Mouse (Mus musculus) liver, postnatal 0 days (tissue): ENCODE data around the gene Gata3.

ENCODE experiments used
- CTCF ChIP-seq: sonication (generic); IDR thresholded peaks from 2 replicates; pipeline ENCODE4 v1.5.1; 2016; ENCODE audit warnings: antibody characterized with exemption, low read depth
- EP300 ChIP-seq: IDR thresholded peaks from 2 replicates; pipeline ENCODE4 v1.6.1; 2016; ENCODE audit warnings: antibody characterized with exemption, low read depth, mild to moderate bottlenecking

DNA sequence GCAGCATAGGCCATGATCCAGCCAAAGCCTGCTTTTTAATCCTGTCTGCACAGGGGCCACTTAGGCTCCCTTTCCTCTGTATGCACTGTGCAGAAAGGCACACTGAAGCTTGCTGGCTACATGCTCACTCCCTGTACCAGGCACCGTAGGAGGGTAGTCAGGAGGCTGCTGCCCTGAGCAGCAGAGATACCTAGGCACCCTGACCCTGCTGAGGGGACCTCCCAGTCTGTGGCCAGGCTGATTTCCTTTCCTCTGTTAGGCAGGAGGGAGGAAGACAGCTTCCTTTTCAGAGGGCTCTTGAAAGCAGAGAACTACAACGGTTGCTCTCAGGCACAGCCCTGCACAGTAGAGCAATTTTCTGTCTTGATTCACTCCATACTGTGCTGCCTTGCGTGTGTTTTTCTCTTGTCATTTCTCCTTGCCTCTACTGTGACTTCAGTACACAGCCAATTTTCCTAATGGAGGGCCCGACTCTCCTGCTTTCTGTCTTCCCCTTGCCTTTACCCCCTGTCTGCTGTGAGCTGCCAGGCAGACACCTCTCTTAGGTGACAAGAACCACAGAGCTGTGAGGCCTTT lies 18.6 kb downstream of the Gata3 start:
- TF ChIP-seq CTCF = no peak
- no peak for TF ChIP-seq EP300
